Mouse (Mus musculus) small intestine, adult 2 months (tissue): Measurements from ENCODE around the gene Mthfsd. TPM values are rescaled to one million over a fixed set of nuclear protein-coding genes. Genes with fewer than 3 reads are reported as not detected.
A peak's percentile ranks its signal among the peaks of the same experiment; 100 is the strongest.

Source experiments
- H3K27ac ChIP-seq: fragments of 200-500 bp; 2 replicates; pipeline ENCODE4 v1.5.1; 2012; ENCODE audit warnings: low read depth, low read length, control low read depth, inconsistent platforms; ENCODE audit not compliant: insufficient read depth
- H3K27me3 ChIP-seq: fragments of 200-500 bp; 2 replicates; pipeline ENCODE4 v1.6.1; 2012; ENCODE audit warnings: mild to moderate bottlenecking, moderate library complexity, low read length, inconsistent platforms; ENCODE audit not compliant: control insufficient read depth, insufficient read depth
- H3K36me3 ChIP-seq: fragments of 200-500 bp; 2 replicates; pipeline ENCODE4 v1.6.1; 2012; ENCODE audit warnings: mild to moderate bottlenecking, low read length, control low read depth, inconsistent platforms; ENCODE audit not compliant: control insufficient read depth, insufficient read depth
- H3K4me1 ChIP-seq: fragments of 200-500 bp; 2 replicates; pipeline ENCODE4 v1.6.1; 2012; ENCODE audit warnings: low read length, inconsistent platforms, mixed read lengths; ENCODE audit not compliant: control insufficient read depth, insufficient read depth, insufficient read length
- H3K4me3 ChIP-seq: fragments of 200-500 bp; 2 replicates; pipeline ENCODE4 v1.5.1; 2012; ENCODE audit warnings: low read depth, mild to moderate bottlenecking, control low read depth, inconsistent platforms, low read length, moderate library complexity
- CTCF ChIP-seq: fragments of 200-500 bp; IDR thresholded peaks from 2 replicates; pipeline ENCODE4 v1.5.1; 2012; ENCODE audit warnings: low read depth, mild to moderate bottlenecking, control low read depth, inconsistent platforms, low read length, moderate library complexity, mixed read lengths; ENCODE audit not compliant: insufficient replicate concordance, insufficient read length; ENCODE audit errors: extremely low read depth
- POLR2A ChIP-seq: fragments of 200-500 bp; IDR thresholded peaks from 2 replicates; pipeline ENCODE4 v1.6.1; 2012; ENCODE audit warnings: low read depth, mild to moderate bottlenecking, control low read depth, inconsistent platforms, low read length, moderate library complexity
- WGBS: fragments of 180-500 bp; shearing (Covaris S2); methylation state at CpG from one replicate; pipeline ENCODE4 v1.1.7; 2018; 5-methylcytosine and 5-hydroxymethylcytosine counted together
- polyA plus RNA-seq: library from polyadenylated mRNA; depleted of rRNA; stranded (reverse); fragments of >200 nt; gene quantifications from 2 replicates; pipeline ENCODE4 v1.2.3, GENCODE M21; 2012

The Mthfsd gene
- polyA plus RNA-seq, 1 experiment, result 23.4 TPM

DNA sequence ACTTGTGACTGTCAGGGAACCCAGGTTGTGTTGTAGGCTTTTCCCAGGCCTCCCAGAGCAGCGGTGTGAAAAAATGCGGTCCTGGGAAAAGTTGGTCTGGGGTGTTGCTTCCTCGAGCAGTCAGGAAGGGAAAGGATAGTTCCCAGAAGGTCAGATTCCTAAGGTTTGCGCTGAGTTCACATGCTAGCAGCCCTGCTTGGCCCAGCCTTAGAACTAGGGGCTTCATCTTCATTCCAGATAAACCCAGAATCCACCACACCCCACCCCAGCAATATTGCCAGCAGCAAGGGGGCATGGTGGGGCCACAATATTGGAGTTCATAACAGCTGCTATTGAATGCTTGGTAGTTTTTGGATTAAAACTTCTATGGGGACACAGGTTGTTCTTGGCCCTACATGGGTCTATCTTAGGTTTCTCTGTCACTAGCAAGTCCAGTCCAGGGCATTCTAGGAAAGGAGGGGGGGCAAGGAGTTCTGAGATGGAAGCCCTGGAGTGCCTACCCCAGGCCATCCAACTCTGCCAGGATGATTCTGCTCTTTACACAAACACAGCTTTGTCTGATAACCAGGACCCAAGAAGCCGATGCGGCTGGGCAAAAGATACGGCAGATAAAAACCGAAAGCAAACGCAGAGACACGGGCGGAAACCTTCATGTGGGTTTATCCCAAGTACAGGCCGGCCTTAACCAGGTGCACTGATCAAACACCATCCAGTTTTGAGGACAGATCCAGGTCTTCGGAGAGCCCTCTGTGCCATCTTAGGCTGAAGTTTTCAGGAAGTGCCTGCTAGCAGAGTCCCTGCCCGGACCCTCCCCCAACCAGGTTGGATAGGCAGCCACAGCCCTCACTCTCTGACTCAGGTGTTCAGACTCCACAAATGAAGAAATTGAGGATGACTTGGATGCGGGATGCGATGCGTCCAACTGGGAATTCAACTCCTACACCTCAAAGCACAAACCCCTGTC, 12.5 kb upstream of the Mthfsd start:
- Histone ChIP-seq H3K27me3 (peaks cover 84% of the 10 kb centered on the region), H3K4me1 (peaks cover 12% of the 10 kb centered on the region), H3K4me3 (peak overlapping the region; percentile 12; the same call in 1 of the 2 replicates), H3K36me3 (no peaks in the 10 kb centered on the region), H3K27ac (no peak overlapping the region)
- WGBS, result 19% methylated on average over 17 of the region's 17 CpGs
- TF ChIP-seq POLR2A (no peak), CTCF (no peak)

DNA sequence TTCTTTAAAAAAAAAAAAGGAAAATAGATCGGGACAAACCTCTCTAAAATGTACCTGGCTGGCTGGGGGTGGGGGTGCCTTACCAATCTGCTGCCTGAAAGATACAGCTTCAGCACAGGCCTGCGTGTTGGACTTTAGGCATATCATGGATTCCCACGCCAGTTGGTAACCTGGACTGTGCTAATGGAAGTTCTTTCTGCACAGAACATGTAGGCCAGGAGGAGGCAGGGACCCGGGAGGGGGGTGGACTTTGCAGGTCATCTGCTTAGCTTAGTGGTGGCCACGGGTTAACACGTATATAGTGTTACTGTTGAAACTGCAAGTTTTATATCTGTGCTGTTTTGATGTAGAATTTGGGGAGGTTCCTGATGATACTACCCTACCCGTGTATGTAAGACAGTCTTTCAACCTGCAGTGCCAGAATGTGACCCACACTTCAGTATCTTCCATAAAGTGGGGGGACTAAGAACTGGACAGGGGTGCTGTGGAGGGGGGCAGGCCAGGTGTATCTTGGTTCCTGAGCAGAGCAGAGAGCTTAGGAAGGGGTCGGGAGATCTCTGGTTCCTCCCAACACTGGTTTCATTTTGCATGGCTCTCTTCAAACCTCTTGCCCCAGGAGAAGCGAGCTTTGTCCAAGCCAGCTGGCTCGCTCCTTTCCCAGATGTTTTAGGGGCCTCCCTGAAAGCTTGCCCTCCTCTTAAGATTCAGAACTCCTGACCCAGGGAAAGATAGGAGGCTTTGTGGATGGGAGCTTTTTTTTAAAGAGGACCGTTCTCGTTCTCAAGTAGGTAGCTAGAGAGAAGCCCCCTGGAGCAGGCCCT, 11.7 kb upstream of the Mthfsd start:
- H3K27me3 ChIP-seq, result peaks cover 82% of the 10 kb centered on the region
- WGBS, result 30% methylated on average over 12 of the region's 12 CpGs

DNA sequence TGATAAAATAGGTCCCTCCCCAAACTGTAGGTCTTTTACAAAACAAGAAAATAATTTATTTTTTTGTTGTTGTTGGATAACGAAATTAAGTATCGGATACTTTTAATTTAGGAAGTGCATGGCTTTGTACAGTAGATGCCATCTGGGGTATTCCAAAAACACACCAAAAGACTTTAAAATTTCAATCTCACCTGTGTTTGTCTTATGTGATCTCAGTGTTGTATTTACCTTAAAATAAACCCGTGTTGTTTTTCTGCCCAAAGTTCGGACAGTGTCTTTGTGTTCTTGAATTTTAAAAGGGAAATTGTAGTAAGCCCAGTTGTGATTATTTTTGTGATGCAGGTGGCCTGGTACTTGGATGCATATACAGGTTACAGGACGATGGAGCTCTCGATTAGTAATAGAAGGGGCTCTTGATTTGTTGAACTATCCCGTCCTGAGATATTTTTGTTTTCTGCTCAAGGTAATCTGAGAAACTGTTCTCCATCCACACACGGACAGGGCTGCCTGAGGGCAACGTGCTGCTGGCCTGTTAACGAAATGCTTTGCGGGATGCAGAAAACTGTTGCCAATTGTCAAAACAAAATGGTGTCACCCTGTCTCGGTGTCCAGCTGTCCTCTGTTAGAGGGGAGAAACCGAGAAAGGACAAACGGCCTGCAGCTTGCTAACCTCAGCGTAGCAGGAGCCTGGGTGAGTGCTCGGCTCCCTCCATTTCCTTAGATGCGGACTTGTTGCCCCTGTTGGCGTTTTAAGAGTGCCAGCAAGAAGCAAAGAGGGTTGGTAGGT, 10.6 kb upstream of the Mthfsd start:
- 12% methylated on average over 18 of the region's 18 CpGs for WGBS
- TF ChIP-seq POLR2A (no peak), CTCF (no peak)
- H3K36me3 ChIP-seq, result no peaks in the 10 kb centered on the region
- H3K27me3 ChIP-seq, result peaks cover 83% of the 10 kb centered on the region
- H3K4me1 ChIP-seq, result peaks cover 9% of the 10 kb centered on the region; the same call in 1 of the 2 replicates
- H3K4me3 ChIP-seq, result no peak overlapping the region
- H3K27ac ChIP-seq, result no peak overlapping the region

More for the DNA sequence above, 11.7 kb upstream of the Mthfsd start:
- Histone ChIP-seq H3K27ac (no peak overlapping the region), H3K36me3 (no peaks in the 10 kb centered on the region), H3K4me3 (no peak overlapping the region), H3K4me1 (peaks cover 9% of the 10 kb centered on the region; the same call in 1 of the 2 replicates)
- TF ChIP-seq CTCF, result no peak
- no peak for TF ChIP-seq POLR2A

- no peaks in the 10 kb centered on the region for H3K36me3 ChIP-seq
- no peak overlapping the region for H3K4me3 ChIP-seq
- H3K27ac ChIP-seq, result no peak overlapping the region
- peaks cover 9% of the 10 kb centered on the region; the same call in 1 of the 2 replicates for H3K4me1 ChIP-seq
- peaks cover 87% of the 10 kb centered on the region for H3K27me3 ChIP-seq
- WGBS, result 4% methylated on average over 28 of the region's 28 CpGs
- TF ChIP-seq CTCF (no peak), POLR2A (no peak)
These were observed 9.7 kb upstream of the Mthfsd start for GRCm38 (mm10) chr8:121117906-121118305.

DNA sequence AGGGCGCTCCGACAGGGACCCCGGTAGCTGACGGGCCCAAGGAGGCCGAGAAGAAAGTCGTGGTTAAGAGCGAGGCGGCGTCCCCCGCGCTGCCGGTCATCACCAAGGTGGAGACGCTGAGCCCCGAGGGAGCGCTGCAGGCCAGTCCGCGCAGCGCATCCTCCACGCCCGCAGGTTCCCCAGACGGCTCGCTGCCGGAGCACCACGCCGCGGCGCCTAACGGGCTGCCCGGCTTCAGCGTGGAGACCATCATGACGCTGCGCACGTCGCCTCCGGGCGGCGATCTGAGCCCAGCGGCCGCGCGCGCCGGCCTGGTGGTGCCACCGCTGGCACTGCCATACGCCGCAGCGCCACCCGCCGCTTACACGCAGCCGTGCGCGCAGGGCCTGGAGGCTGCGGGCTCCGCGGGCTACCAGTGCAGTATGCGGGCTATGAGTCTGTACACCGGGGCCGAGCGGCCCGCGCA, 9.0 kb upstream of the Mthfsd start:
- H3K27ac ChIP-seq, result no peak overlapping the region
- WGBS, result 4% methylated on average over 62 of the region's 62 CpGs
- peaks cover 9% of the 10 kb centered on the region; the same call in 1 of the 2 replicates for H3K4me1 ChIP-seq
- TF ChIP-seq CTCF, result no peak
- no peak for TF ChIP-seq POLR2A
- no peaks in the 10 kb centered on the region for H3K36me3 ChIP-seq
- peaks cover 80% of the 10 kb centered on the region for H3K27me3 ChIP-seq
- H3K4me3 ChIP-seq, result peak overlapping the region; percentile 63

DNA sequence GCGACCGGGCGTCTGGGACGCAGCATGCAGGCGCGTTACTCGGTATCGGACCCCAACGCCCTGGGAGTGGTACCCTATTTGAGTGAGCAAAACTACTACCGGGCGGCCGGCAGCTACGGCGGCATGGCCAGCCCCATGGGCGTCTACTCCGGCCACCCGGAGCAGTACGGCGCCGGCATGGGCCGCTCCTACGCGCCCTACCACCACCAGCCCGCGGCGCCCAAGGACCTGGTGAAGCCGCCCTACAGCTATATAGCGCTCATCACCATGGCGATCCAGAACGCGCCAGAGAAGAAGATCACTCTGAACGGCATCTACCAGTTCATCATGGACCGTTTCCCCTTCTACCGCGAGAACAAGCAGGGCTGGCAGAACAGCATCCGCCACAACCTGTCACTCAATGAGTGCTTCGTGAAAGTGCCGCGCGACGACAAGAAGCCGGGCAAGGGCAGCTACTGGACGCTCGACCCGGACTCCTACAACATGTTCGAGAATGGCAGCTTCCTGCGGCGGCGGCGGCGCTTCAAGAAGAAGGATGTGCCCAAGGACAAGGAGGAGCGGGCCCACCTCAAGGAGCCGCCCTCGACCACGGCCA, 8.5 kb upstream of the Mthfsd start:
- Histone ChIP-seq H3K27ac (no peak overlapping the region), H3K4me1 (peaks cover 9% of the 10 kb centered on the region; the same call in 1 of the 2 replicates), H3K27me3 (peaks cover 75% of the 10 kb centered on the region), H3K4me3 (peak overlapping the region; percentile 63), H3K36me3 (no peaks in the 10 kb centered on the region)
- WGBS, result 2% methylated on average over 55 of the region's 55 CpGs
- no peak for TF ChIP-seq POLR2A
- no peak for TF ChIP-seq CTCF
